Mouse (Mus musculus): ENCODE results near the gene Vps45.

DNA sequence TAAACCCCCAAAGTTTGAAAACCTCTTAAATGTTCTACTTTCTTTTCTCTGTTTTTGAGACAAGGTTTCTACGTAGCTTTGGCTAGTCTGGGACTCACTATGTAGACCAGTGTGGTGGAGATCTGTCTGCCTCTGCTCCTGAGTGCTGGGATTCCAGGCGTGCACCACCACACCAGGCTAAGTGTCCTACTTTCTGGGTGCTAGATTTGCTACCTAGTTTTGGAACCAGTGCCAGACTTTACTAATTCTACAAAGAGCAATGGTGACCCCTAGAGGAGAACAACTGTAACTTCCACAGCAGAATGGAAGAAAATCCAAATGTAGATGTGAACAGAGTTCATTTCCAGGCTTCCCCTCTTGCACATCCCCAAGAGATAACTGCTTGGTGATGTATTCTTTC is 6.4 kb downstream of the Vps45 start:
- no peak for TF ChIP-seq EP300 (IDR thresholded peaks at IDR 0.05; ENCODE audit: insufficient read depth, low read depth, low read length)
- peak; percentile 18 for TF ChIP-seq CTCF (IDR thresholded peaks at IDR 0.05; ENCODE audit: low read depth, low read length)
- TF ChIP-seq POLR2A (IDR thresholded peaks at IDR 0.05; ENCODE audit: insufficient read depth, low read length): no peak

Data from ES-Bruce4 (cell line).